Mouse (Mus musculus): Measurements from ENCODE around the gene Gm8246.
"Not testable (repeated sequence)": the region's sequence is repeated elsewhere in the genome, so short reads cannot be mapped to it uniquely, and the experiment has no call there.

The Gm8246 gene

GRCm38 (mm10) chr14:5477730-5478129 is at the start of gene Gm8246:
TSS of gene Gm8246 (minus strand) at chr14:5477830.
- DNase-seq (ENCODE audit: extremely low spot score) = not testable (repeated sequence)

GRCm38 (mm10) chr14:5501374-5501773 is 23.7 kb upstream of the Gm8246 start, which contains the start of gene Gm3488:
TSS of gene Gm3488 (plus strand) at chr14:5501674.
- not testable (repeated sequence) for DNase-seq (ENCODE audit: extremely low spot score)

DNA sequence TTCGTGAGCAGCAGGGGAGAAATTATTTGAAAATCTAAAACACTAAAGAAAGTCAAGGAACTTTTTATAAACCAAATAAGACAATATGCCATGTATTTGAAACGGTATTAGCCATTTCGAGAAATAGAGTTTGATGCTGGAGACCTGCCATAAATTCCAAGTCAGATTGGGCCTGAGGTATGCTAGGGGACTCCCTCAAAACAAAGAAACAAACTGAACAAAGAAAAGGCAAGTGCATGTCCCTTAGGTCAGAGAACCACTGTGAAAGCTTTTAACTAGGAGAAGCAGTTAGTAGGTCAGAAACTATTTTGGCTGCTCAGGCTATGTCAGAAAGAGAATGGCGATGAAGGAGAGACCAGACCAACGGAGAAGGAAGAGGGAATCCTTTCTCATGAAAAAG is 6.3 kb upstream of the Gm8246 start, which contains the start of gene Gm3187:
Gm3187 (plus strand) TSS at position 301 of the 400 bp plus-strand sequence.
- DNase-seq (ENCODE audit: extremely low spot score) = not testable (repeated sequence)

DNA sequence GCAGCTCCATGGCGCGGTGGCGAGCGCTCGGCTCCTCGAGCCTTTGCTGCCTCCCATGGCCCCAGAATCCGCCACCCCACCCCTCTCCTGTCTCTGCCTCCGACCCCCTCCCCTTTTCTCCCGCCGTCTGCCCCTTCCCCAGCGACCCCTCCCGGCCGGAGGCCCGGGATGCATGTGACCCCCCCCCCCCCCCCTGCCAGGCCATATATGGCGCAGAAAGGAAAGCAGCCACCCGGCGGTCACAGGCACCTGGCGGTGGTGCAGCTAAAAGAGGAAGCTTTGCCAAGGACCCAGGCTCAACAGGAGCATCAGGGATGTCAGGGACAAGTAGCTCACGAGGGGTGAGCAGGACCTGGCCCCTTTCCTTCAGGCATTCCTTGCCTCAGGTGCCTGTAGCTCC is 17.2 kb downstream of the Gm8246 start:
- DNase-seq (ENCODE audit: extremely low spot score) = not testable (repeated sequence)

- DNase-seq (ENCODE audit: extremely low spot score) = not testable (repeated sequence)
Observed at GRCm38 (mm10) chr14:5455367-5455766, 22.3 kb downstream of the Gm8246 start, which contains the start of gene Gm3194. TSS of gene Gm3194 (minus strand) at chr14:5455467.
